Mouse (Mus musculus): ENCODE results near the gene Med31.

Med31 gene

GRCm38 (mm10) chr11:72215410-72215797 is at the start of gene Med31:
TSS of gene Med31 (minus strand) at chr11:72215592.
- DNase-seq (ENCODE audit: low spot score in 2 of 2): peak; percentile 59 to 80

GRCm38 (mm10) chr11:72256441-72256840 is 41.0 kb upstream of the Med31 start:
- DNase-seq (ENCODE audit: low spot score in 2 of 2): no peak

- DNase-seq (ENCODE audit: low spot score in 2 of 2): no peak
Observed at GRCm38 (mm10) chr11:72255629-72256028, 40.2 kb upstream of the Med31 start.

- no peak for DNase-seq (ENCODE audit: low spot score in 2 of 2)
Observed at GRCm38 (mm10) chr11:72245196-72245753, 29.9 kb upstream of the Med31 start.

DNA sequence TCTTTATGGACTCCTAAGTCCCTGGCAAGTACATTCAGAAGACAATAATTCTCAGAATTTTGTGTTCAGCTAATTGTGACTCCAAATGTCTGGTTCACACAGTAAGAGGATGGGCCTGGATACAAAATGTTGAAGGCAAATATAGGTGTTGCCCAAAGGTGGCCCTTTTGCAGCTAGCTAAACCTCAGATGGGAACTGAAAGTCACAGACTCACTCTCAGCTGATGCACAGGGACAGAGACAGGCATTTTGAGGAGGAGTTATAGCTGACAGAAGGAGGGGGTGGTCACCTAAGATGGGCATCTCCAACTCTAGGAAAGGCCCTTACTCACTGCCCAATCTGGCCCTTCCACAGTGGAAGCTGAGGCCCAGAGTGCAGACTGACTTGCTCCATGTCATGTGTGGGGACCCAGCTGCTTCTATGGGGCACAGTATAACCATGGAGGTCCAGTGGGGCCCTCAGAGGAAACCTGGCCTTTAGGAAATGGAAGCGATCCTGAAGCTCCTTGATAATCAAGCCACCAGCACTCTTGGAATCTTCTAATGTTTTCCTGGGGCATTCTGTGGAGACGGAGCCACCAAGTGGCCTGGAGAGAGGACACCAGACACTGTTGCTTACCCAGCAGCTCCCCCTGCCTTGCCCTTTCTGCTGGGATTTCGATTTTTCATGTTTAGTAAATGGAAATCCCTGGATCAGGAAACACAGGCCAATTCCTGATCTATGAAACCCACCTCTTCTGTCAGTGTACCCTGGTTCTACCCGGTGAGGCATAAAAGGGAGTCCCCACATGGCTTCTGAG is 24.9 kb upstream of the Med31 start:
- no peak for DNase-seq (ENCODE audit: low spot score in 2 of 2)

DNA sequence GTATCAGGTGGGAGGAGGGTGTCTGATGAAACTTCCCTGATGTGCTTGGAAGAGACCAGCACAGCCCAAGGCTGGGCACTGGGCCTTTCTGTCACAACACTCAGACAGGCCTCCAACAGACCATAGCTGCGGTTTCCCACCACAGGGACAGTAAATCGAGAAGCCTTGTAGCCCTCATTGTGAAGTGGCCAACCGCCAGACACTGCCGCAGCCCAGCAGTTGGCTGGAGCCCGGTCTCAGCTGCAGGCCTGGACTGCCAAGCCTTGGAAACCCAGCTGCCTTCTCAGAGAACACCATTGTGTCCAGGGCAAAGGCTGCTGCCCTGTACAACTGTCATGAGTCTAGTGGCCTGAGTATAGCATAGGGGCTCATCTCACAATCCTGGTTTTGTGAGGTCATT is 18.6 kb upstream of the Med31 start:
- DNase-seq (ENCODE audit: low spot score in 2 of 2): no peak

DNA sequence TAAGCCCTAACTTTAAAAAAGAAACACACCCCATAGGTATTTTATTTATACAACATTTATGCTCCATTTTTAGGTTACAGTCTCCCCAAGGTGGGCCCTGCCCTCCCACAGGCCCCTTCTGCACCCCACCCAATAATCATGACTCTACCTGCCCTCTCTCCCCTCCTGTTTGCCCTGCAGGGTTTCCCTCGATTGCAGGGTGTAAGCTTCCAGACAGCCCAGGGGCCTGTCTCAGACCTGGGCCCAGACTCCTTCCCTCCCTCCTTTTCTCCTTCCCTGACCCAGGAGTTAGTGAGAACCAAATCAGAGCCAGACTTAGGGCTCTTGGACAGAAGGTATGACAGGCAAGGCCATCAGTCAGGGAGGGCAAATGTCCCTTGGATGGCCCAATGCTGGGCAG is 17.6 kb upstream of the Med31 start:
- DNase-seq (ENCODE audit: low spot score in 2 of 2): no peak

GRCm38 (mm10) chr11:72232068-72232467 is 16.7 kb upstream of the Med31 start:
- no peak for DNase-seq (ENCODE audit: low spot score in 2 of 2)

DNA sequence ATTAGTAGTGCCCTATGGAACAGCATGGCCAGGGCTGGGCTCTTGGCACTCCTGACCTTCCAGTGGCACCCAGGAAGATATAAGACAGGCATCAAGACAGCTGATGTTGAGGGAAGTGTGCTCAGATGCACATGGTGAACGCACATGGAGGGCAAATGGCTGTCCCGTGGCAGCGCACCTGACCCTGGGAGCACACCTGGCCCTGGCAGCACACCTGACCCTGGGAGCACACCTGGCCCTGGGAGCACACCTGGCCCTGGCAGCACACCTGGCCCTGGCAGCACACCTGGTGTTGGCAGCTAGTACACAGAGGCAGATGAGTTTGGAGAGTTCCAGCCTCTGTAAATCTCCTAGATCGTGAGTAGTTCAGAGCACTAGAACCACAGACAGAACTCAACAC is 13.1 kb upstream of the Med31 start:
- no peak for DNase-seq (ENCODE audit: low spot score in 2 of 2)

DNA sequence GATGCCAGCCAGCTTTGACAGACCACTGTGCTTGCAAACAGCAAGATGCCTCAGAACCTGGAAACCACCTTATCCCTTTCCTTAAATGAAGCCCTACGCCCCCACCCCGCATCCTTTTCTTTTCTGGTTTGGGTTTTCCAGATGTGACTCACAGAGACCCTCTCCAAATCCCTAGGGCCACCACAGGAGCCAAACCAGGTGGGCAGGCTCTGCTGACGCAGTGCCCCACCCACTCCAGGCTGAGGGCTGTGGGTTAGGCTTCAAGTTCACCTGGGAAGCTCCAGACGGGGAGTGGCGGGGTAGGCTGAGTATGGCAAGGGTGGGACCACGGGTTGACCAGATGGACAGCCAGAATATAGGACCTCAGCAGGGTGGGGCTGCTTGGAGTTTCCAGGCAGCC is 11.5 kb upstream of the Med31 start:
- no peak for DNase-seq (ENCODE audit: low spot score in 2 of 2)

DNA sequence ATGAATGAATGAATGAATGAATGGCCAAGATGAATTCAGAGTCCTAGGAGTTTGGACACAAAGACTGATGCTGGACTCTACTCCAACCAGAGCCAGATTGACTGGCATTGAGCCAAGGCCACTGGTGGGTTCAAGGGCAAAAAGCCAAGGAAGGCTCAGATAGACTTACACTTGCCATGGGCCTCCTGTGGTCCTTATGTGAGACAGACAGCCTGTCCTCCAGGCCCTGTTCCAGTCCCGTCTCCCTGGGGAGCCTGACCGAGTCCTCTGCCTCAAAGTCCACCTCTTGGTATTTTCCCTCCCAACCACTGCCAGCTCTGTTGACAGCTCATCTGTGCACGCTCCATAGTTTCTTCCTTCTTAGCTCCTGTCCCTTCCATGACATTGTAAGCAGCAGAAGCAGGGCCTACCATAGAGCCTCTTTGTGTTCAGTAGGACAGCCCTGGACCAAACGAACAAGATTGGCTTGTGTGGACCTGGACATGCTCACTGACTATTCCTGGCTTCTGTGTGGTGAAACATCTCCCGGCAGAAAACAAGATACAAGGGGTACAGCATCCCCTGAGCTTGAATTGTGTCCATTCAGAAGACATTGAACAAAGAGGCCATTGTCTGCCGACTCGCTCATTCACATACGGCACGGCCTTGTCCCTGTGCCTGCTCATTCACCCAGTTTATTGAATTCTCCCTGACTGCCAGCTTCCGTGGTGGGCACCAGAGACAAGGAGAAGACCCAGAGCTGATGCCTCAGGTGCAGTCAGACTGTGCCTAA is 10.8 kb upstream of the Med31 start:
- DNase-seq (ENCODE audit: low spot score in 2 of 2): no peak

DNA sequence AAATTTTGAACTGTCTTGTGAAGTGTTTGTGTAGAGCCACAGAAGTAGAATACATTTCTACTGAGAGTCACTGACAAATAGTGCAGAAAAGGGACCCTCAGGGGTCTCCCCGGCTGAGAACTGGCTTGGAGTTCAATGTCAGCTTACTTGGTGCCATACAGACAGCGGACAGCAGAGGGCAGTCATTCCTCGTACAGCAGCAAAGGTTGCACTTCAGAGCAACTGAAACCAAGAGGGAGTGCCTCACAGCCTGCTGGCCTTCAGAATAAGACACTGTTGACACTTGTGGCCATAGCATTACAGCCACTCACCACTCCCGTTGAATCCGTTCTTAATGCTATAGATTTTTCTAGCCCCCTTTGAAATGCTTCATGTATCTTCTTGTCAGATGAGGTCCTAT is 9.5 kb upstream of the Med31 start:
- peak; percentile 64 to 84 for DNase-seq (ENCODE audit: low spot score in 2 of 2)

GRCm38 (mm10) chr11:72223414-72223813 is 8.0 kb upstream of the Med31 start:
- no peak for DNase-seq (ENCODE audit: low spot score in 2 of 2)

DNA sequence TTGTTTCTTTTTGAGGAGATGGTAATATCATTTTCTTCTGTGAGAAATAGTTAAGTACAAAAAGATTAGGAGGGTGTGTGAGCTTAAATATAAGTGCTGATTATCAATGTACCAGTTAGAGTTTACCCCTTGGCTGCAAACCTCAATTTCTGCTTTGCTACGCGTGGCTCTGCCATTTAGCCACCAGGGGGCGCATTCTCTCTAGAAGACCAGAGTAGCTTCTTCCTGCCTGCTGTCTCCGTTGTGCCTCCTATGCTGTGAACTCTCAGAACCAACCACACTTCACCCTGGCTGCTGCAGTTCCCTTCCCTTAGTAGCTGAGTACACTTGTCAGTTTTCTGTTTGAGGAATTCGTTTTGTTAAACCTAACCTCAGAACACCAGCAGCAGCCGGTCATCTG is 5.9 kb upstream of the Med31 start:
- peak; percentile 69 to 92 for DNase-seq (ENCODE audit: low spot score in 2 of 2)

- DNase-seq (ENCODE audit: low spot score in 2 of 2): no peak
Observed at GRCm38 (mm10) chr11:72217116-72217515, 1.7 kb upstream of the Med31 start.

- DNase-seq (ENCODE audit: low spot score in 2 of 2): peak; percentile 91 to 95
Observed at GRCm38 (mm10) chr11:72214591-72215409, 592 bp downstream of the Med31 start.

DNA sequence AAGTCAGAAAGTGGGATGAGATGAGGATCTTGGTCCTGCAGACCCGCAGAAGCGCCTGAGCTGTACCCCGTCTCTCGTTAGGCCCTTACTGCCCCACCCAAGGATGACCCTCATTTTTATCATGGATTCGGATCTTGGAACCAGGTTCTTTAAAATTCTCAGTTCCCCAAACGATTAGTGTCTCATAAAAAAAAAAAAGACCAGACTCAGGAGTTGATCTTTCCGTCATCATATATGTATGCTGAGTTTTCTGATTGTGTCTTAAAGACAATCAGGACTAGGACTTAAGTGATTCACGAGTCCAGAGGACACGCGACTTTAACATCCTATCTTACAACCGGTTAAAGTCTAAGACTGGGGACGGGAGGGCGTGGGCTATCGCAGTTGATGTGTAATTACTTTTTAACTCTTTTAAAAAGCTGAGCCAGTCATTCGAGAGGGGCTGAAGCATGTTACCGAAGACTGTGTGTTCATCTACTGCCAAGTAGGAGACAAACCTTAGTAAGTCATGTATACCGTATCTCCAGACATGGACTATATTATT is 7.5 kb downstream of the Med31 start:
- DNase-seq (ENCODE audit: low spot score in 2 of 2): no peak

GRCm38 (mm10) chr11:72207204-72207833 is 8.1 kb downstream of the Med31 start, which contains the start of the genes 4933427D14Rik and Txndc17:
TSS of gene 4933427D14Rik (minus strand) at chr11:72207459.
TSS of gene Txndc17 (plus strand) at chr11:72207547.
- peak; percentile 84 to 89 for DNase-seq (ENCODE audit: low spot score in 2 of 2)

DNA sequence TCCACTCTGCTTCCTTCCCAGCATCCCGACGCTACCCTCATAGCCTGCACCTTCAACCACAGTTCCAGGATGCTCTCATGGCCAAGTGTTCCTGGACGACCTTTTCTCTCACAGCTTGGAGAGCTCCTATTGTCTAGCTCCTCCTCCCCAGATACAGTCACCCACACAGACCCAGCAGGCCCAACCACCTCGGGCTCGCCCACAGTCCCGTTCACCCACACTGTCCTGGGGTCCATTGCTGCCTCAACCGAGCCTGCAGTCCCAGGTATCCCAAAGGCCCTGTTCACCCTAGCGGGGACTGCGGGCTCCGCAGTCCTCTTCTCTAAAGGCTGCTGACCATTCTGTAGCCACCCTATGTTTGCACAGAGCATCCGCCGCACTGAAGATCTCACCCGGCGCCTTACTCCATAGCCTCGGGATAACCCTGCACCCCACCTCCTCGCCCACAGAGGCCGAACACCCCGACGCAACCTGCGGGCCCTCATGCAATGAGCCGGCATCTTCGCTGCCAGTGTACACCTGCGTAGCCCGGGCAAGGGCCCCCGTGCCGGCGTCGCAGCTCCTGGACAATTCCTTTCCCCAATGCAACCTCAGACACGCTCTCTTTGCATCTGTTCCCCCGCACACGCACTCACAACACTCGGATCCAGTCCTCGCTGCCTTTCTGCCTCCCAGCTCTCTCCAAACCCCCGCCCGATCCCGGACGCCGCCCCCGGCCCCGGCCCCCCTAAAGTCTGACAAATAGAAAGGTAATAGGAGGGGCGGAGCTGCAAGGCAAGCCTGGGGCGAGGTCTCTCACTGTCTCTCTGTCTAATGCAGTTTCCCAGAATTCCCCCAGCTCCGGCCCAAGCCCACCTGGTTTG is 8.8 kb downstream of the Med31 start, which contains the start of gene Gm43951:
Gm43951 (minus strand) TSS at position 500 of the 863 bp plus-strand sequence.
- peak; percentile 24 to 69 for DNase-seq (ENCODE audit: low spot score in 2 of 2)

- no peak for DNase-seq (ENCODE audit: low spot score in 2 of 2)
Observed at GRCm38 (mm10) chr11:72205256-72205655, 10.1 kb downstream of the Med31 start.

Measured in spleen, postnatal 4 days (tissue).